Mouse (Mus musculus): Measurements from ENCODE around the gene Cuedc1.

GRCm38 (mm10) chr11:88161051-88161581 lies 63.3 kb downstream of the Cuedc1 start:
- no peak for TF ChIP-seq CTCF (IDR thresholded peaks at IDR 0.05; ENCODE audit: low read depth)
- TF ChIP-seq EP300 (IDR thresholded peaks at IDR 0.05; ENCODE audit: low read depth): no peak
